Mouse (Mus musculus) lung, postnatal 25 days (tissue): ENCODE results near the gene Cmah.
"Not testable (repeated sequence)": the region's sequence is repeated elsewhere in the genome, so short reads cannot be mapped to it uniquely, and the experiment has no call there.

Experiments
- DNase-seq: peaks from one replicate; pipeline ENCODE4 v3.0.0; 2022; ENCODE audit warnings: low spot score

Cmah gene

GRCm38 (mm10) chr13:24340462-24340861 lies 13.3 kb downstream of the Cmah start:
- DNase-seq = no peak

GRCm38 (mm10) chr13:24342091-24342490 lies 14.9 kb downstream of the Cmah start:
- DNase-seq = no peak

- DNase-seq = no peak
Measured at GRCm38 (mm10) chr13:24353004-24353403, 25.8 kb downstream of the Cmah start.

GRCm38 (mm10) chr13:24354751-24355150 lies 27.5 kb downstream of the Cmah start:
- no peak for DNase-seq

GRCm38 (mm10) chr13:24359181-24359580 lies 32.0 kb downstream of the Cmah start:
- no peak for DNase-seq

GRCm38 (mm10) chr13:24365191-24365590 lies 38.0 kb downstream of the Cmah start:
- no peak for DNase-seq

- DNase-seq = no peak
Measured at GRCm38 (mm10) chr13:24372893-24373599, 45.8 kb downstream of the Cmah start.

GRCm38 (mm10) chr13:24374606-24375005 lies 47.4 kb downstream of the Cmah start:
- not testable (repeated sequence) for DNase-seq

- DNase-seq = peak; percentile 59
Measured at GRCm38 (mm10) chr13:24375320-24376203, 48.4 kb downstream of the Cmah start.

GRCm38 (mm10) chr13:24380713-24381112 lies 53.5 kb downstream of the Cmah start:
- DNase-seq = no peak

- no peak for DNase-seq
Measured at GRCm38 (mm10) chr13:24383885-24384284, 56.7 kb downstream of the Cmah start.

- no peak for DNase-seq
Measured at GRCm38 (mm10) chr13:24391892-24392291, 64.7 kb downstream of the Cmah start.

- no peak for DNase-seq
Measured at GRCm38 (mm10) chr13:24392655-24393054, 65.5 kb downstream of the Cmah start.

- peak; percentile 14 for DNase-seq
Measured at GRCm38 (mm10) chr13:24393055-24393454, 65.9 kb downstream of the Cmah start.

GRCm38 (mm10) chr13:24395815-24396214 lies 68.6 kb downstream of the Cmah start:
- no peak for DNase-seq

- DNase-seq = no peak
Measured at GRCm38 (mm10) chr13:24397181-24397580, 70.0 kb downstream of the Cmah start.

- DNase-seq = no peak
Measured at GRCm38 (mm10) chr13:24398488-24398887, 71.3 kb downstream of the Cmah start.

GRCm38 (mm10) chr13:24401821-24402220 lies 74.6 kb downstream of the Cmah start:
- not testable (repeated sequence) for DNase-seq

GRCm38 (mm10) chr13:24403054-24403453 lies 75.8 kb downstream of the Cmah start:
- no peak for DNase-seq

- no peak for DNase-seq
Measured at GRCm38 (mm10) chr13:24406847-24407246, 79.6 kb downstream of the Cmah start.

GRCm38 (mm10) chr13:24414635-24415206 lies 87.5 kb downstream of the Cmah start:
- no peak for DNase-seq

- no peak for DNase-seq
Measured at GRCm38 (mm10) chr13:24415506-24416206, 88.5 kb downstream of the Cmah start.
